Mouse (Mus musculus) gastrocnemius, postnatal 25 days (tissue): Measurements from ENCODE around the gene Crip2. TPM values are rescaled to one million over a fixed set of nuclear protein-coding genes. Genes with fewer than 3 reads are reported as not detected.

Experiments used
- DNase-seq: peaks from one replicate; pipeline ENCODE4 v3.0.0; 2022
- total RNA-seq, 2 experiments: library from RNA; stranded (reverse); gene quantifications; 1 replicate in 1 of 2; 2 replicates in 1 of 2; pipeline ENCODE4 v1.2.3; 2021

The Crip2 gene
- total RNA-seq, 2 experiments from 2014 or later = 39.5 to 52.5 TPM

DNA sequence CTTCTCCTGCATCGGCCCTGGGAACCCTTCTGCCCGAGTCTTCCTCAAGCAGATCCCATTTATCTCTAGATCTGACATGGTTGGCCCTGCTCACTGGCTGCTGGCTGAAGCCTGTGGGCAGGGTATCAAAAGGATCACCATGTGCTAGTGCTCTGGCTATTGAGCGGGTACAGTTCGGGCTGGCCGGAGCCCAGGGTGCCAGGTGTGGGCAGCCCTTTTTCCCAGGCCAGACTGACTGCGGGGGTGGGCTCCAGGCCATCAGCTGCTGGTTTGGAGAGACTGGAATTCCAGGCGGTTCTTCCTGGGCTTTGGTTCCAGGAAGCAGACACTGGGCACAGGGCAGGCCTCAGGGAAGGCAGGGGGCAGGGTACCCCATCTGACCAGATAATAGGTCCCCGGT is 7.4 kb downstream of the Crip2 start:
- peak; percentile 85 for DNase-seq

DNA sequence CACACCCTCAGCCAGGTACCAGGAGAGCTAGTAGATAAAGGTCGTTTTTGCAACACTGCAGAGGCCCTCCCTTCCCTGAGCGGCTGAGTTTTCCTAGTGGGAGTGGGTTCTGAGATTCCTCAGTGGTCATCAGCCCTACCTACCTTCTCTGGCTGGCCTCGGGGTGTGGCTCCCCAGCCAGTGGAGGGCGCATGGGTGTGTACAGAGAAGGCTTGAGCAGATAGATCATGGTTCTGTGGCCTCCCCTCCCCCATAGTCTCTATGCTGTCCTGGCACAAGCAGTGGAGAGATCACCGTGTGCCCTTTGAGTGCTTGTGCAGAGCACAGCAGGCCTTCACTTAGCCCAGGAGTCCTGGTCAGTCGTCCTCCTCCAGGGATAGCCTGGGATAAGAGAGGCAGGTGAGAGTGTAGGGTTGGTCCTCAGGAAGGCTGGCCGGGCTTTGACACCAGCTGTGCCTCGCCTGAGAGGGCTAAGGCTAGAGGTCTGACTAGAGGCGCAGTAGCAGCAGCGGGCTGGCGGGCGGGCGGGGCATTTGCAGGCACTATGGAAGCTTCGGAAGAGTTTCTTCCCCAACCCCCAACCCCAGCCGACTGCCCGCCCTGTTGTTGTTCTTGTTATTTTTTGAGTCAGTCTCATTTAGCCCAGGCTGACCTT is 8.5 kb downstream of the Crip2 start:
- peak; percentile 58 for DNase-seq

GRCm38 (mm10) chr12:113149341-113149740 is 9.3 kb downstream of the Crip2 start:
- no peak for DNase-seq

DNA sequence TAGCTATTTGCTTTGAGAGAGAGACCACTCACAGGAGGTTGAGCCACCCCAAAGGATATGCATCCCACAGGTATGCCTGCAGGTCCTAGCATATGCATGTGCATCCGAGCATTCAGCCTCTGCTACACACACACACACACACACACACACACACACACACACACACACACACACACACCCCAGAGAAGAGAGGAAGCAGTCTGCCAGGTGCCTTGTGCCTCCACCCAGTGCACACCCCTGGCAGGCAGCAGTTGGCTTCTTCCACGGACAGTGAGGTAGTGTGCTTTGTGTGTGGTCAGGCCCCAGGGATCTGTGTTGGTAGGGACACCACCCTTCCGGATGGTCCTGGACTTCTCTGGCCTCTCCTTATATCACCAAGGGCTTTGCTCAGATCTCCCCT is 9.9 kb downstream of the Crip2 start:
- DNase-seq = no peak

DNA sequence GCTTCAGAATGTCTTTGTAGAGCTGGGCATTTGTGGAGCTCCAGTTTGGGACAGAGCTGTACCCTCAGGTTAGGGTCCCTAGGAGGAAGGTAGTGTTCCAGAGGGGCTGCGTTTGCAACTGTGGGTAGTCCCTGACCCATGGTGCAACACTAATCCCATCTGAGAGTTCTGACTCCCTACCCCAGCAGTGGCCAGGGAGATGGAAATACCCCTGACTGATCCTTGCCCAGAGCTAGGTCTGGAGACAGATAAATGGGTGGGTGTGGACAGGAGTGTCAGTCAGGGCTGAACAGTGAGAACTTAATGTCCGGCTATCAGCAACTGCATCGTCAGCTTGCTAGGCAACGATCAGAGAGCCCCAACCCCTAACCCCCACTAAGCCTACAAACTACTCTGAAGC is 10.6 kb downstream of the Crip2 start:
- DNase-seq = no peak

GRCm38 (mm10) chr12:113151046-113151445 is 11.0 kb downstream of the Crip2 start:
- no peak for DNase-seq

DNA sequence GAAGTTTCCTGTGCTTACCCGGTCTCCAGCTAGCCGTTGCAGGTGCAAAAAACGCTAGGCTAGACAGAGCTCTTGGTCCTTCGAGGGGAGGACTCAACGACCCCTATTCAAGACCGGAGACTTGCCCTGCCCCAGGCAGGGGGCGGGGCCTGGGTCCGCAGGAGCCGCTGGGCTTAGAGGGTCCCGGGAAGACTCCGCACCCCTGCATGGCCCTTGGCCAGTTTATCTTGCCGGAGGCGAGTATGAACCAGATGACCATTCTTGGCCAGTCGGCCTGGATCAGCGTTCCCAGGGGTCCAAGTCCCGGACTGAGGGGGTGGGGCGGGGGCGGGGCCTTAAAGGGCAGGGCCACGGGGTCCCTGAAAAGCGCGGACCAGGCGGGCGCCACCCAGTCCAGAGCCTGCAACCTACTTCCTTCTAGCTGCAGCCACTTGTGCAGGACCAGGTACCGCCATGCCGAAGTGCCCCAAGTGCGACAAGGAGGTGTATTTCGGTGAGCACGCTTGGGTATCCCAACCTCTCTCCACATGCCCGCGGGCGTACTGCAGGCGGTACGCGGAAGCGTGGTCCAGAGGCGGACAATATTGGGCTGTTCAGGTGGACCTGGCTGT is 11.7 kb downstream of the Crip2 start:
- DNase-seq = peak; percentile 72

DNA sequence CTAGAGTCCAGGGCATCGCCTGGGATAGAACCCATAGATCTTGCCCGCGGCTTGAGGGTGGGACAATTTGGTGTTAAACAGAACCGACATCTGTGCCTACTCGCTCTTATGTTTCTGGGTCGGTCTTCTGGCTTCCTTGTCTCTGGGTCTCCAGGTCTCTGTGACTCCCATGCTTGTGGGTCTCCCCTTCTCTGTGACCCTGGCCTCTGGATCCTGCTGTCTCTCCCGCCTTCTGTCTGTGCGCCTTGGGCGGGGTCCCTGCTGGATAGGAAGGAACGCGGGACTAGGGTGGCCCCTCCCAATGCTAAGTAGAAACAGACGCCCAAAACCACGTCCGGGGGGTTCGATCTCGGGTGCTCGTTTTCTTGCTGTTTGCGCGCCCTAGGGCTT is 12.2 kb downstream of the Crip2 start:
- peak; percentile 61 for DNase-seq

DNA sequence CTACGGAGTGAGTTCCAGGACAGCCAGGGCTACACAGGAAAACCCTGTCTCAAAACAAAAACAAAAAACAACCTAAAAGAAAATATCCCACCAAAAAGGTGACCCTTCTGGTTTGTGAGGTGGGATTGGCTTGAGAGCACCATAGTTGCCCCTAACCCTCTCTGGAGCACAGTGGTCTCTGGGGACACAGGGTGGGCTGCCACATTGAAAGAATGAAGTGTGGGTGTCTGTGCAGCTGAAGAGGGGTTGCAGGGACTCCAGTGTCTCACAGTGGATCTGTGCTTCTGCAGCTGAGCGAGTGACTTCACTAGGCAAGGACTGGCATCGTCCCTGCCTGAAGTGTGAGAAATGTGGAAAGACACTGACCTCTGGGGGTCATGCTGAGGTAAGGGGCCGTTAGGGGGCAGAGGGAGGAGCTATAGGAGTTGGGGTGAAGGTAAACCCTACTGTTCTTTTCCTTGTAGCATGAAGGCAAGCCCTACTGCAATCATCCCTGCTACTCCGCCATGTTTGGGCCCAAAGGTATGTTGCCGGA is 13.0 kb downstream of the Crip2 start:
- no peak for DNase-seq

DNA sequence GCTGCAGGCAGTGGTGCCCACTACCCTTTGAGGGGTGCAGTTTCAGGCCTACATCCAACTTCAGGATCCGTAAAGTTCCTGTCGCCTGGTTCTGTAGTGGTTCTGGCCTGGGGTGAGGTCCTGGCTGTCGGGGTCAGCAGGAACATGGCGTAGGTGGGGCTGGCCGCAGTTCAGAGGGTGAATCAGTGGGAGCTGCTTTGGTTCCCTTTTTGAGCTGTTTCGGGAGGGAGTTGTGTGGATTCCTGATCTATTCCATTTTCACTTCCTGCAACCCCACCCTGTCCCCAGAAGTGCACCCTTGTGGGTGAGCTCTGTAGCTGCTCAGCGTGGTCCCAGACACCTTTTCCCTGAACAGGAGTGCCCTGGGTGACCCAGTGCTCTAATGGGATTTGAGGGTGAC is 13.9 kb downstream of the Crip2 start:
- DNase-seq = no peak

GRCm38 (mm10) chr12:113154747-113155075 is 14.7 kb downstream of the Crip2 start:
- no peak for DNase-seq

DNA sequence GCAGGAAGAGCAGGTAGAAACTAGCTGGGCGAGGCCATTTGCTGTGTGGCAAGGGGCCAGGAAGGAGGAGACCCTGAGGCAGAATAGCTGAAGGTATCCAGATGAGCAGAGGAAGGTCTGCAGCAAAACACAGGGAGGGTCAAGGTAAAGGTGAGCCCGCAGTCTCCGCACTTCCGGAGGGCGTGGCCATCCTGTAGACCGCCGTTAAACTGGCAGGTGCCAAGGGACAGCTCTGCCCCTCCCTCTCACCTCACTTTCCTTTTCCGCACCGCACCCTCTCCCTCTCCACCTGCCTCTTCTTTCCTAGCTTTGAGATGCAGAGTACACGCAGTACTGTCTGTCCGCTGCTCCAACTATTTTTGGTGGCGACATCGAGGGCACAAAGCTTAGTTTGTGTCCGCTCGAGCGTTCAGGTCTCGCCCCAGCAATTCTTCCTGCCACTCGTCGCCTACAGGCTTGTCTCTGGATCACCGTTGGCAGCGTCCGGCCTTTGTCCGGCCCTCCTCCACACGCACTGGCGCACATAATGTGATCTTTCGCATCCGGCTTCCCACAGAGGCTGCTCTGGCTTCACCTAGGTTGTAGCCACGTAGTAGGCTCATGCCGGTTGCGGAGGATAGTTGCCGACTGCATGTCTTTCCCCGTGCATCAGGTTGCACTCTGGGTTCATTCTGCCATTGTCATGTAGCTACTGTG is 15.2 kb downstream of the Crip2 start:
- DNase-seq = peak; percentile 55

DNA sequence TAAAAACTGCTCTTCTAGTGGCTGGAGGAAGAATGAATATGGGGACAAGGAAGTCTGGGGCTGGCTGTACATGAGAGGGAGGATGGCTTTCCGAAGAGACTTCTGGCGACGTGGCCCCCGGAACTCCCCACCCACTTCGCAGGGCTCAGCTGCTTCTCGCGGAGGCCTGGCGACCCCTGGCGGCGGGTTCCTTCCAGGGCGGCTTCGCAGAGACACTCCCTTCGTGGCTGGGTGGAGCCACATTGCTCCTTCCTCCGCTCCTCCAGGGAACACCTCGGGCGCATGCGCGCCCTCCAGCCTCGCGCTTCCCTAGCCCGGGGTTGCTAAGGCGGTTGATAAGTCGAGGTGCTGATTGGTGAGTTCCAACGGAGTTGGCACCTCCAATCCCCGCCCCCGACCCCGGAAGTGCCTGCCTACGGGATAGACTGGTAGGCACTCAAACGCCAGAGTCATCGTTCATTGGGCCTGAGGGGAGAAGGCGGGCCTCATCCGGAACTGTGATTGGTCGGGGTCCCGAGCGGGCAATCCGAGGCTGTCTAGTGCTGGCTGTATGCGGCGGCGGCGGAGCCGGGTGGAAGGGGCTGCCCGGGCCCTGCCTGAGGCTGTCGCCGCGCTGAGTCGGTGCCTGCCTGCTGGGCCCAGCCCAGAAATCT is 16.0 kb downstream of the Crip2 start, which contains the start of gene Tedc1:
Gene Tedc1, plus strand, starts transcription at position 535 of the 653 bp plus-strand sequence.
- DNase-seq = peak; percentile 99

DNA sequence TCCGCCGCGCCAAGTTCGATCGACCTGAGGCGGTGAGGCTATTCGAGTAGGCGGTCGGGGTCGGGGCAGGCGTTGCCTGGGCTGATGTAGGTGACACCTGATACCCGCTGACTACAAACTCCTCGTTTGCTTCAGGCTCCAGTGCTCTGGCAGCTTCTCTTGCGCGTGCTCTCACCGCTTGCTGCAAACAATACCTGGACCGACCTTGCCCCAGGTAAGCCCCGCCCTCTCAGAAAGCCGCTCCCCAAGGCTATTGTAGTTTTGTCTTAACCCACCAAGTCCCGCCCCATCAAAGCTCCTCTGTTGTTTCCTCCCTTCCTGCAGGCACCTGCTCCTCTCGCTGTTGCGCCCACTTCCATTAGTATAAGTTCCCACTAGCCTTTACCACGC is 16.5 kb downstream of the Crip2 start:
- no peak for DNase-seq

GRCm38 (mm10) chr12:113157002-113157401 is 17.0 kb downstream of the Crip2 start:
- no peak for DNase-seq

DNA sequence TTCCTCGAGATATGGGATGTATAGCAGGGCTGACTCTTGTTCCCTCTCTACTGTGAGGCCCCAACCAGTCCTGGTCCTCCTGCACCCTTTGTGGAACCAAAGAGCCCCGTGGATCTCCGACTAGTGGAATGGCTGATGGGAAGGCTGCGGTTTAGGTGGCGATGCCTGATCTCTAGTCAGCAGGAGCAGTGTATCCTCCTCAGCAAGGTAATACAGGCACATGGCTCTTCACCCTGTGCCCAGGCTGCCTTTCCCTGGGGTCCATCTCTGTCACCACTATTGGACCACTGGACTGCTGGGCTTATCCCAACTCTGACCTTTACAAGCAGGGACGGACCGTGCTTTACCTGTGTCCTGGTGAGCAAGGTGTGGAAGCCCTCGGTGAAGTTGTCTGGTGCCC is 17.5 kb downstream of the Crip2 start:
- no peak for DNase-seq

DNA sequence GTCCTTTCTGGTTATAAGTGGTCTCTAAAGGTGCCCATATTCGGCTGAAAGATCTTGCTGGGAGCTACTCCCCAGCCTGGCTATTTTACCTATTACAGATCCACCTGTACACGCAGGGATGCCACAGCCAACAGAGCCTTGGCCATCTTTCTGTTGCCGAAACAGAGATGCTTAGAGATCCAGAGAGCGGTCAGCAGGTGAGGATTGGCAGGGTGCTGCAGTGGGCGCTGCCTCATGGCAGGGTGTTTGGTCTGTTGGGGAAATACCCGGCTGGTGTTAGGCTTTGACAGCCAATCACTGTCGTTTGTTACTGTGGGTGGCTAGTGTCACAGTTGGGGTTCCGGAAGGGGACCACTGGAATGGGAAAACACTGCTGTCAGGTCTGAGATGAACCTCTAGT is 17.9 kb downstream of the Crip2 start:
- DNase-seq = no peak

DNA sequence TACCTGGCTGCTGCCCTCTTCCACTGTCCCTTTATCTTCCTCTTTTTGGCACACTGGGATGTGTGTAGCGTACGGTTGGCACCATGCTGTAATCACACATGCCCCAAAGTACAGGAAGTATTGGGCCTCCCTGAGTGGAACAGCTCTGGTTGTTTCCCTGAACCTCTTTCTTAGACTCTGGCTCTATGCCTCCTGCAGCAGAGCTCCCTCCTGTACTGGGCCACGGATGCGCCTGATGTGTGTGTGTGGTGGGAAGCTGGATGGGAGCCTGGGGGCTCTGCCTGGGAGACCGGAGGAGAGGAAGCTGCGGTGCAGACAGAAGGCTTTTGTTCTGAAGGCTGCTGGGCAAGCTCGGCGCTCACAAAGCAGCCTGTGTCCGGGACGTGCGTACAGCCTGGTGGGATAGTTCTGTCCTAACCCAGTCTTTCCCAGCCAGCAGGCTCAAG is 23.5 kb downstream of the Crip2 start:
- no peak for DNase-seq

GRCm38 (mm10) chr12:113168031-113168536 is 28.0 kb downstream of the Crip2 start:
- no peak for DNase-seq

DNA sequence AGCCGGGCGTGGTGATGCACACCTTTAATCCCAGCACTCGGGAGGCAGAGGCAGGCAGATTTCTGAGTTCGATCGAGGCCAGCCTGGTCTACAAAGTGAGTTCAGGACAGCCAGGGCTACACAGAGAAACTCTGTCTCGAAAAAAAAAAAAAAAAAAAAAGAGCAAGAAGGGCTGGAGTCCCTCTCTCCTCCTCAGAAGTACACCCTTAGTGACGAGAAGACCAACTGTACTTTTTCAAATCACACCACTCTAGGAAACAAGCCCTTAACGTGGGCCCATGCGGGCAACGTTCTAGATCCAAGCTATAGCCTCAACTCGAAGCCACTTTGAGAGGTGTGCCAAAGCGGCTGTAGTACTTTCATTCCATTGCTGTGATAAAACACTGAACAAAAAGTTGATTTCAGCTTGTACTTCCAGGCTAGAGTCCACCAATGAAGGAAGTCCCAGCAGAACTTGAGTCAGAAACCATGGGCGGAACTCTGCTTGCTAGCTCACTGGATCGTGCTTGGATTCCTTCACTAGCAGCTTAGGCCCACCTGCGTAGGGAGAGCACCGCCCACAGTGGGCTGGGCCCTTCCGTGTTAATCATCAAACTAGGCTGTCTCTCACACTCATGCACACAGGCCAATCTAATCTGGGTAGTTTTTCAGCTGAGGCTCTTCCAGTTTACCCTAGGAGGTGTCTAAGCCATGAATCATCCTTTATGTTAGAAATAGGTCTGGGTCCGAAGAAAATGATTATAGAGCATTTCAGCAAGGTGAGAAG is 37.1 kb downstream of the Crip2 start:
- DNase-seq = no peak

DNA sequence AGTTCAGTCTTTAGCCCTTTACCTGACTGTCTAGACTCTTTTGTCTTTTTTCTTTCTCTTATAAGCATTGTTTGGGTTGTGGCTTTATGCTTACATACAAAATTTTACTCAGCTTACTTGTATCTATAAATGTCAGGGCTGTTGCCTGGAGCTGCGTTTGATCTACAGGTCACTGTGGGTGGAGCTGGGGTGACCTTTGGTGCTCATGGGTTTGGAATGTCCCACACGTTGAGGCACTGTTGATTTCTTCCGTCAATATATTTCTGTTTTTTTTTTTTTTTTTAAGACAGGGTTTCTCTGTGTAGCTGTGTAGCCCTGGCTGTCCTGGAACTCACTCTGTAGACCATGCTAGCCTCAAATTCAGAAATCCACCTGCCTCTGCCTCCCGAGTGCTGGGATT is 41.0 kb downstream of the Crip2 start:
- DNase-seq = no peak

GRCm38 (mm10) chr12:113184945-113185344 is 44.9 kb downstream of the Crip2 start:
- DNase-seq = no peak
